Mouse (Mus musculus) kidney, embryonic 15.5 days (tissue): ENCODE results near the gene Stom. TPM values are rescaled to one million over a fixed set of nuclear protein-coding genes. Genes with fewer than 3 reads are reported as not detected.

Experiments
- ATAC-seq: fragments of 200-750 bp; cut with Nextera tagmentation; replicated peaks from 2 replicates; pipeline ENCODE4 v1.8.0; 2017; ENCODE audit warnings: moderate TSS enrichment; ENCODE audit not compliant: low FRiP score
- H3K27ac ChIP-seq: fragments of 300-500 bp; sonication (generic); 2 replicates; pipeline ENCODE4 v1.5.1; 2015; ENCODE audit warnings: mild to moderate bottlenecking, inconsistent platforms
- H3K27me3 ChIP-seq: fragments of 300-500 bp; sonication (generic); 2 replicates; pipeline ENCODE4 v1.6.1; 2015; ENCODE audit warnings: inconsistent platforms
- H3K36me3 ChIP-seq: fragments of 300-500 bp; sonication (generic); 2 replicates; pipeline ENCODE4 v1.6.1; 2015; ENCODE audit warnings: inconsistent platforms
- H3K4me1 ChIP-seq: fragments of 300-500 bp; sonication (generic); 2 replicates; pipeline ENCODE4 v1.6.1; 2015; ENCODE audit warnings: inconsistent platforms
- H3K4me2 ChIP-seq: fragments of 300-500 bp; sonication (generic); 2 replicates; pipeline ENCODE4 v1.6.1; 2015; ENCODE audit warnings: moderate library complexity, mild to moderate bottlenecking, inconsistent platforms
- H3K4me3 ChIP-seq: fragments of 300-500 bp; sonication (generic); replicated peaks from 2 replicates; pipeline ENCODE4 v1.5.1; 2015; ENCODE audit warnings: mild to moderate bottlenecking, inconsistent platforms
- H3K9ac ChIP-seq: fragments of 300-500 bp; sonication (generic); 2 replicates; pipeline ENCODE4 v1.6.1; 2015; ENCODE audit warnings: mild to moderate bottlenecking, inconsistent platforms
- H3K9me3 ChIP-seq: fragments of 300-500 bp; sonication (generic); replicated peaks from 2 replicates; pipeline ENCODE4 v1.6.1; 2016; ENCODE audit warnings: inconsistent platforms
- WGBS: fragments of 180-500 bp; shearing (Covaris S2); methylation state at CpG from one replicate; pipeline ENCODE4 v1.1.7; 2015; ENCODE audit warnings: mixed read lengths; 5-methylcytosine and 5-hydroxymethylcytosine counted together
- polyA plus RNA-seq: library from polyadenylated mRNA; unstranded; fragments of >200 nt; fragmentation: Nextera tagmentation; extraction: Ambion mirVana; gene quantifications from 2 replicates; pipeline ENCODE4 v1.2.1, GENCODE M21; 2015

Gene Stom
- polyA plus RNA-seq, 1 experiment from 2014 or later, result 34.1 TPM

- Histone ChIP-seq H3K36me3 (no peaks in the 10 kb centered on the region), H3K9ac (no peak overlapping the region), H3K27me3 (peaks cover 16% of the 10 kb centered on the region; the same call in 1 of the 2 replicates), H3K4me1 (peaks cover 12% of the 10 kb centered on the region), H3K9me3 (no peaks in the 10 kb centered on the region), H3K4me3 (no peak overlapping the region), H3K4me2 (no peak overlapping the region), H3K27ac (no peak overlapping the region)
- ATAC-seq, result no peak
- 79% methylated on average over 12 of the region's 12 CpGs for WGBS
Observed at GRCm38 (mm10) chr2:35287017-35287620, 49.7 kb downstream of the Stom start.

- H3K36me3 ChIP-seq, result no peaks in the 10 kb centered on the region
- no peak for ATAC-seq
- no peaks in the 10 kb centered on the region for H3K9me3 ChIP-seq
- H3K4me3 ChIP-seq, result no peak overlapping the region
- no peak overlapping the region for H3K9ac ChIP-seq
- no peak overlapping the region for H3K27ac ChIP-seq
- no peak overlapping the region for H3K4me2 ChIP-seq
- H3K27me3 ChIP-seq, result peaks cover 31% of the 10 kb centered on the region
- peaks cover 21% of the 10 kb centered on the region for H3K4me1 ChIP-seq
- 77% methylated on average over 5 of the region's 5 CpGs for WGBS
Observed at GRCm38 (mm10) chr2:35285209-35285608, 51.6 kb downstream of the Stom start.

GRCm38 (mm10) chr2:35283997-35284396 lies 52.8 kb downstream of the Stom start:
- peak; percentile 35; the same call in 1 of the 2 replicates for ATAC-seq
- Histone ChIP-seq H3K4me2 (no peak overlapping the region), H3K27ac (no peak overlapping the region), H3K4me1 (peaks cover 21% of the 10 kb centered on the region), H3K9ac (no peak overlapping the region), H3K4me3 (no peak overlapping the region), H3K36me3 (no peaks in the 10 kb centered on the region), H3K9me3 (no peaks in the 10 kb centered on the region), H3K27me3 (peaks cover 31% of the 10 kb centered on the region)
- 82% methylated on average over 4 of the region's 4 CpGs for WGBS

- H3K9me3 ChIP-seq, result no peaks in the 10 kb centered on the region
- H3K4me2 ChIP-seq, result peak overlapping the region; percentile 85
- no peak overlapping the region for H3K27ac ChIP-seq
- H3K4me3 ChIP-seq, result peak overlapping the region; percentile 48
- peaks cover 29% of the 10 kb centered on the region for H3K4me1 ChIP-seq
- peaks cover 31% of the 10 kb centered on the region for H3K27me3 ChIP-seq
- ATAC-seq, result peak; percentile 57
- WGBS, result 1% methylated on average over 32 of the region's 32 CpGs
- no peaks in the 10 kb centered on the region for H3K36me3 ChIP-seq
- H3K9ac ChIP-seq, result peak overlapping the region; percentile 27
Observed at GRCm38 (mm10) chr2:35282214-35282613, 54.6 kb downstream of the Stom start.

GRCm38 (mm10) chr2:35280001-35280400 lies 56.8 kb downstream of the Stom start:
- Histone ChIP-seq H3K4me3 (no peak overlapping the region), H3K27ac (no peak overlapping the region), H3K36me3 (no peaks in the 10 kb centered on the region), H3K4me2 (no peak overlapping the region), H3K4me1 (peaks cover 30% of the 10 kb centered on the region), H3K9me3 (no peaks in the 10 kb centered on the region), H3K27me3 (peaks cover 31% of the 10 kb centered on the region), H3K9ac (no peak overlapping the region)
- WGBS, result 47% methylated on average over 3 of the region's 3 CpGs
- no peak; the same call in 1 of the 2 replicates for ATAC-seq

- no peak for ATAC-seq
- H3K4me3 ChIP-seq, result no peak overlapping the region
- H3K9me3 ChIP-seq, result no peaks in the 10 kb centered on the region
- no peak overlapping the region for H3K9ac ChIP-seq
- no peak overlapping the region for H3K27ac ChIP-seq
- H3K4me1 ChIP-seq, result peaks cover 34% of the 10 kb centered on the region
- 83% methylated on average over 7 of the region's 7 CpGs for WGBS
- H3K4me2 ChIP-seq, result no peak overlapping the region
- H3K36me3 ChIP-seq, result no peaks in the 10 kb centered on the region
- H3K27me3 ChIP-seq, result peaks cover 28% of the 10 kb centered on the region
Observed at GRCm38 (mm10) chr2:35278371-35279210, 58.2 kb downstream of the Stom start.

- Histone ChIP-seq H3K9ac (no peak overlapping the region), H3K27ac (no peak overlapping the region), H3K4me3 (no peak overlapping the region), H3K9me3 (no peaks in the 10 kb centered on the region), H3K4me1 (peaks cover 36% of the 10 kb centered on the region), H3K27me3 (peaks cover 20% of the 10 kb centered on the region), H3K36me3 (no peaks in the 10 kb centered on the region), H3K4me2 (no peak overlapping the region)
- no peak for ATAC-seq
- WGBS, result 69% methylated on average over 3 of the region's 3 CpGs
Observed at GRCm38 (mm10) chr2:35277686-35278085, 59.1 kb downstream of the Stom start.

- Histone ChIP-seq H3K4me2 (no peak overlapping the region), H3K36me3 (no peaks in the 10 kb centered on the region), H3K27ac (peak overlapping the region; percentile 73), H3K9me3 (no peaks in the 10 kb centered on the region), H3K27me3 (no peaks in the 10 kb centered on the region), H3K9ac (no peak overlapping the region), H3K4me1 (peaks cover 52% of the 10 kb centered on the region), H3K4me3 (no peak overlapping the region)
- peak; percentile 30; the same call in 1 of the 2 replicates for ATAC-seq
- 21% methylated on average over 2 of the region's 2 CpGs for WGBS
Observed at GRCm38 (mm10) chr2:35273536-35273935, 63.2 kb downstream of the Stom start.

GRCm38 (mm10) chr2:35272881-35273280 lies 63.9 kb downstream of the Stom start:
- no peak for ATAC-seq
- H3K4me2 ChIP-seq, result no peak overlapping the region
- H3K27me3 ChIP-seq, result no peaks in the 10 kb centered on the region
- 85% methylated on average over 6 of the region's 6 CpGs for WGBS
- H3K4me1 ChIP-seq, result peaks cover 56% of the 10 kb centered on the region
- H3K9me3 ChIP-seq, result no peaks in the 10 kb centered on the region
- no peaks in the 10 kb centered on the region for H3K36me3 ChIP-seq
- no peak overlapping the region for H3K9ac ChIP-seq
- H3K4me3 ChIP-seq, result no peak overlapping the region
- H3K27ac ChIP-seq, result peak overlapping the region; percentile 73

- 41% methylated on average over 2 of the region's 2 CpGs for WGBS
- H3K27me3 ChIP-seq, result no peaks in the 10 kb centered on the region
- H3K4me3 ChIP-seq, result no peak overlapping the region
- H3K4me2 ChIP-seq, result no peak overlapping the region
- ATAC-seq, result no peak
- peak overlapping the region; percentile 64; the same call in 1 of the 2 replicates for H3K27ac ChIP-seq
- no peak overlapping the region for H3K9ac ChIP-seq
- H3K4me1 ChIP-seq, result peaks cover 61% of the 10 kb centered on the region
- no peaks in the 10 kb centered on the region for H3K9me3 ChIP-seq
- H3K36me3 ChIP-seq, result no peaks in the 10 kb centered on the region
Observed at GRCm38 (mm10) chr2:35271817-35272216, 65.0 kb downstream of the Stom start.

- H3K27me3 ChIP-seq, result no peaks in the 10 kb centered on the region
- H3K4me2 ChIP-seq, result peak overlapping the region; percentile 43
- peak overlapping the region; percentile 76 for H3K27ac ChIP-seq
- H3K36me3 ChIP-seq, result no peaks in the 10 kb centered on the region
- H3K9me3 ChIP-seq, result no peaks in the 10 kb centered on the region
- 0 out of 2 replicates have a peak overlapping the region, but pooled peaks have one; percentile 1 for H3K9ac ChIP-seq
- peak; percentile 55 for ATAC-seq
- no peak overlapping the region for H3K4me3 ChIP-seq
- peaks cover 71% of the 10 kb centered on the region for H3K4me1 ChIP-seq
- 11% methylated on average over 10 of the region's 10 CpGs for WGBS
Observed at GRCm38 (mm10) chr2:35270531-35270984, 66.2 kb downstream of the Stom start.

GRCm38 (mm10) chr2:35269716-35270260 lies 67.0 kb downstream of the Stom start:
- H3K4me3 ChIP-seq, result no peak overlapping the region
- peaks cover 78% of the 10 kb centered on the region for H3K4me1 ChIP-seq
- peak overlapping the region; percentile 76; the same call in 1 of the 2 replicates for H3K27ac ChIP-seq
- no peaks in the 10 kb centered on the region for H3K9me3 ChIP-seq
- H3K9ac ChIP-seq, result no peak overlapping the region
- H3K4me2 ChIP-seq, result no peak overlapping the region
- WGBS, result 63% methylated on average over 4 of the region's 4 CpGs
- no peaks in the 10 kb centered on the region for H3K27me3 ChIP-seq
- H3K36me3 ChIP-seq, result no peaks in the 10 kb centered on the region
- no peak for ATAC-seq
